Mouse (Mus musculus) forebrain, embryonic 14.5 days (tissue): Measurements from ENCODE around the gene Gorab. TPM values are rescaled to one million over a fixed set of nuclear protein-coding genes. Genes with fewer than 3 reads are reported as not detected.
A peak's percentile ranks its signal among the peaks of the same experiment; 100 is the strongest.

Experiments
- ATAC-seq: fragments of 200-750 bp; cut with Nextera tagmentation; 2 replicates; pipeline ENCODE4 v1.8.0; 2017; ENCODE audit warnings: mild to moderate bottlenecking, moderate library complexity
- DNase-seq: peaks from one replicate; pipeline ENCODE4 v3.0.0-alpha.2; 2015; ENCODE audit warnings: low spot score
- H3K27ac ChIP-seq: fragments of 300-500 bp; sonication (generic); 2 replicates; pipeline ENCODE4 v1.5.1; 2014; ENCODE audit warnings: low read depth, mild to moderate bottlenecking, control low read depth, low read length, moderate library complexity
- H3K27me3 ChIP-seq: fragments of 300-500 bp; sonication (generic); replicated peaks from 2 replicates; pipeline ENCODE4 v1.6.1; 2014; ENCODE audit warnings: low read length, control low read depth, mixed read lengths; ENCODE audit not compliant: control insufficient read depth, insufficient read depth
- H3K36me3 ChIP-seq: fragments of 300-500 bp; sonication (generic); 2 replicates; pipeline ENCODE4 v1.6.1; 2014; ENCODE audit warnings: low read length, control low read depth; ENCODE audit not compliant: control insufficient read depth, insufficient read depth
- H3K4me1 ChIP-seq: fragments of 300-500 bp; sonication (generic); 2 replicates; pipeline ENCODE4 v1.6.1; 2014; ENCODE audit warnings: antibody characterized with exemption, low read length, control low read depth; ENCODE audit not compliant: control insufficient read depth, insufficient read depth
- H3K4me2 ChIP-seq: fragments of 300-500 bp; sonication (generic); 2 replicates; pipeline ENCODE4 v1.6.1; 2014; ENCODE audit warnings: mild to moderate bottlenecking, control low read depth, low read length
- H3K4me3 ChIP-seq: fragments of 300-500 bp; sonication (generic); 2 replicates; pipeline ENCODE4 v1.5.1; 2014; ENCODE audit warnings: low read depth, low read length, control low read depth
- H3K9ac ChIP-seq: fragments of 300-500 bp; sonication (generic); 2 replicates; pipeline ENCODE4 v1.6.1; 2014; ENCODE audit warnings: mild to moderate bottlenecking, low read length, control low read depth, moderate library complexity
- H3K9me3 ChIP-seq: fragments of 300-500 bp; sonication (generic); replicated peaks from 2 replicates; pipeline ENCODE4 v1.6.1; 2016; ENCODE audit warnings: low read length, control low read depth, mixed read lengths; ENCODE audit not compliant: control insufficient read depth
- WGBS: fragments of 180-500 bp; shearing (Covaris S2); extraction: QIAGEN DNeasy Blood & Tissue Kit; methylation state at CpG from one replicate; pipeline ENCODE4 v1.1.7; 2014; 5-methylcytosine and 5-hydroxymethylcytosine counted together
- polyA plus RNA-seq: library from polyadenylated mRNA; unstranded; fragments of >200 nt; fragmentation: Nextera tagmentation; extraction: Ambion mirVana; gene quantifications from 2 replicates; pipeline ENCODE4 v1.2.1, GENCODE M21; 2014

The Gorab gene
- polyA plus RNA-seq, 1 experiment from 2014 or later: 23.6 TPM

- no peaks in the 10 kb centered on the region for H3K36me3 ChIP-seq
- 85% methylated on average over 5 of the region's 5 CpGs for WGBS
- DNase-seq (no peak), ATAC-seq (no peak)
- H3K27ac ChIP-seq: no peak overlapping the region
- H3K4me2 ChIP-seq: no peak overlapping the region
- H3K4me1 ChIP-seq: no peaks in the 10 kb centered on the region
- no peaks in the 10 kb centered on the region for H3K27me3 ChIP-seq
- no peaks in the 10 kb centered on the region for H3K9me3 ChIP-seq
- no peak overlapping the region for H3K9ac ChIP-seq
- H3K4me3 ChIP-seq: no peak overlapping the region
Observed at GRCm38 (mm10) chr1:163361376-163361775, 42.1 kb downstream of the Gorab start.

GRCm38 (mm10) chr1:163360796-163361195 lies 42.7 kb downstream of the Gorab start:
- no peak overlapping the region for H3K4me3 ChIP-seq

GRCm38 (mm10) chr1:163359521-163359920 lies 43.9 kb downstream of the Gorab start:
- H3K4me3 ChIP-seq: no peak overlapping the region
- no peak overlapping the region for H3K4me2 ChIP-seq
- H3K9ac ChIP-seq: no peak overlapping the region
- WGBS: 94% methylated on average over 3 of the region's 3 CpGs
- no peaks in the 10 kb centered on the region for H3K9me3 ChIP-seq
- no peak overlapping the region for H3K27ac ChIP-seq
- H3K4me1 ChIP-seq: no peaks in the 10 kb centered on the region
- DNase-seq (no peak), ATAC-seq (no peak)
- H3K36me3 ChIP-seq: no peaks in the 10 kb centered on the region
- no peaks in the 10 kb centered on the region for H3K27me3 ChIP-seq

More at GRCm38 (mm10) chr1:163360796-163361195, 42.7 kb downstream of the Gorab start:
- no peak overlapping the region for H3K27ac ChIP-seq
- no peaks in the 10 kb centered on the region for H3K9me3 ChIP-seq
- no peak overlapping the region for H3K4me2 ChIP-seq
- H3K9ac ChIP-seq: no peak overlapping the region
- H3K4me1 ChIP-seq: no peaks in the 10 kb centered on the region
- no peaks in the 10 kb centered on the region for H3K27me3 ChIP-seq
- 65% methylated on average over 6 of the region's 6 CpGs for WGBS
- ATAC-seq (no peak), DNase-seq (no peak)
- no peaks in the 10 kb centered on the region for H3K36me3 ChIP-seq

- Histone ChIP-seq H3K4me3 (no peak overlapping the region), H3K4me2 (no peak overlapping the region), H3K36me3 (no peaks in the 10 kb centered on the region), H3K4me1 (no peaks in the 10 kb centered on the region), H3K27ac (no peak overlapping the region), H3K9me3 (no peaks in the 10 kb centered on the region), H3K9ac (no peak overlapping the region), H3K27me3 (no peaks in the 10 kb centered on the region)
- no peak for ATAC-seq
- no peak for DNase-seq
- WGBS: 75% methylated on average over 7 of the region's 7 CpGs
Observed at GRCm38 (mm10) chr1:163358165-163358564, 45.3 kb downstream of the Gorab start.

GRCm38 (mm10) chr1:163357733-163358132 lies 45.7 kb downstream of the Gorab start:
- no peak overlapping the region for H3K27ac ChIP-seq
- whole genome bisulfite sequencing: 44% methylated on average over 6 of the region's 6 CpGs
- no peak overlapping the region for H3K4me3 ChIP-seq
- no peaks in the 10 kb centered on the region for H3K4me1 ChIP-seq
- no peak for DNase-seq
- no peak overlapping the region for H3K4me2 ChIP-seq
- no peak overlapping the region for H3K9ac ChIP-seq
- H3K36me3 ChIP-seq: no peaks in the 10 kb centered on the region
- no peaks in the 10 kb centered on the region for H3K27me3 ChIP-seq
- no peak for ATAC-seq
- H3K9me3 ChIP-seq: no peaks in the 10 kb centered on the region

GRCm38 (mm10) chr1:163356167-163356566 lies 47.3 kb downstream of the Gorab start:
- Histone ChIP-seq H3K27me3 (no peaks in the 10 kb centered on the region), H3K27ac (no peak overlapping the region), H3K9me3 (no peaks in the 10 kb centered on the region), H3K9ac (no peak overlapping the region), H3K36me3 (no peaks in the 10 kb centered on the region), H3K4me3 (no peak overlapping the region), H3K4me2 (no peak overlapping the region), H3K4me1 (no peaks in the 10 kb centered on the region)
- no peak for DNase-seq
- no peak for ATAC-seq
- WGBS: 57% methylated on average over 4 of the region's 4 CpGs

GRCm38 (mm10) chr1:163355626-163356156 lies 47.8 kb downstream of the Gorab start:
- H3K36me3 ChIP-seq: no peaks in the 10 kb centered on the region
- no peak overlapping the region for H3K9ac ChIP-seq
- ATAC-seq (no peak), DNase-seq (no peak)
- H3K4me2 ChIP-seq: no peak overlapping the region
- no peaks in the 10 kb centered on the region for H3K9me3 ChIP-seq
- 40% methylated on average over 3 of the region's 3 CpGs for WGBS
- H3K27ac ChIP-seq: no peak overlapping the region
- no peaks in the 10 kb centered on the region for H3K4me1 ChIP-seq
- H3K27me3 ChIP-seq: no peaks in the 10 kb centered on the region
- H3K4me3 ChIP-seq: no peak overlapping the region

- no peak overlapping the region for H3K27ac ChIP-seq
- DNase-seq (peak; percentile 49), ATAC-seq (no peak)
- H3K36me3 ChIP-seq: no peaks in the 10 kb centered on the region
- H3K4me3 ChIP-seq: no peak overlapping the region
- no peak overlapping the region for H3K9ac ChIP-seq
- no peaks in the 10 kb centered on the region for H3K27me3 ChIP-seq
- no peaks in the 10 kb centered on the region for H3K9me3 ChIP-seq
- H3K4me2 ChIP-seq: no peak overlapping the region
- no peaks in the 10 kb centered on the region for H3K4me1 ChIP-seq
- WGBS: 75% methylated on average over 3 of the region's 3 CpGs
Observed at GRCm38 (mm10) chr1:163350988-163351387, 52.5 kb downstream of the Gorab start.

- Histone ChIP-seq H3K4me3 (no peak overlapping the region), H3K36me3 (no peaks in the 10 kb centered on the region), H3K27me3 (no peaks in the 10 kb centered on the region), H3K4me2 (no peak overlapping the region), H3K9ac (no peak overlapping the region), H3K9me3 (no peaks in the 10 kb centered on the region), H3K4me1 (no peaks in the 10 kb centered on the region), H3K27ac (no peak overlapping the region)
- DNase-seq (no peak), ATAC-seq (no peak)
- 82% methylated on average over 5 of the region's 5 CpGs for WGBS
Observed at GRCm38 (mm10) chr1:163345541-163345940, 57.9 kb downstream of the Gorab start.
